Mouse (Mus musculus) heart, embryonic 15.5 days (tissue): ENCODE data around the gene Fcrl5. TPM values are rescaled to one million over a fixed set of nuclear protein-coding genes. Genes with fewer than 3 reads are reported as not detected.

Experiments used
- ATAC-seq: fragments of 200-750 bp; cut with Nextera tagmentation; replicated peaks from 2 replicates; pipeline ENCODE4 v1.8.0; 2017; ENCODE audit warnings: low read depth, moderate TSS enrichment; ENCODE audit not compliant: insufficient number of reproducible peaks, insufficient read depth, low FRiP score
- H3K27ac ChIP-seq: fragments of 300-500 bp; sonication (generic); 2 replicates; pipeline ENCODE4 v1.5.1; 2015; ENCODE audit warnings: mild to moderate bottlenecking, inconsistent platforms
- H3K27me3 ChIP-seq: fragments of 300-500 bp; sonication (generic); 2 replicates; pipeline ENCODE4 v1.6.1; 2015; ENCODE audit warnings: inconsistent platforms
- H3K36me3 ChIP-seq: fragments of 300-500 bp; sonication (generic); 2 replicates; pipeline ENCODE4 v1.6.1; 2015; ENCODE audit warnings: mild to moderate bottlenecking, inconsistent platforms
- H3K4me1 ChIP-seq: fragments of 300-500 bp; sonication (generic); replicated peaks from 2 replicates; pipeline ENCODE4 v1.6.1; 2015; ENCODE audit warnings: inconsistent platforms
- H3K4me2 ChIP-seq: fragments of 300-500 bp; sonication (generic); 2 replicates; pipeline ENCODE4 v1.6.1; 2015; ENCODE audit warnings: inconsistent platforms, mild to moderate bottlenecking, moderate library complexity
- H3K4me3 ChIP-seq: fragments of 300-500 bp; sonication (generic); 2 replicates; pipeline ENCODE4 v1.5.1; 2015; ENCODE audit warnings: mild to moderate bottlenecking, inconsistent platforms
- H3K9ac ChIP-seq: fragments of 300-500 bp; sonication (generic); 2 replicates; pipeline ENCODE4 v1.6.1; 2015; ENCODE audit warnings: mild to moderate bottlenecking, inconsistent platforms
- H3K9me3 ChIP-seq: fragments of 300-500 bp; sonication (generic); replicated peaks from 2 replicates; pipeline ENCODE4 v1.6.1; 2016; ENCODE audit warnings: inconsistent platforms
- WGBS: fragments of 180-500 bp; shearing (Covaris S2); methylation state at CpG from one replicate; pipeline ENCODE4 v1.1.7; 2015; ENCODE audit warnings: mixed read lengths; 5-methylcytosine and 5-hydroxymethylcytosine counted together
- polyA plus RNA-seq: library from polyadenylated mRNA; unstranded; fragments of >200 nt; fragmentation: Nextera tagmentation; extraction: Ambion mirVana; gene quantifications from 2 replicates; pipeline ENCODE4 v1.2.1, GENCODE M21; 2015

Fcrl5 gene
- polyA plus RNA-seq, 1 experiment from 2014 or later = not detected

DNA sequence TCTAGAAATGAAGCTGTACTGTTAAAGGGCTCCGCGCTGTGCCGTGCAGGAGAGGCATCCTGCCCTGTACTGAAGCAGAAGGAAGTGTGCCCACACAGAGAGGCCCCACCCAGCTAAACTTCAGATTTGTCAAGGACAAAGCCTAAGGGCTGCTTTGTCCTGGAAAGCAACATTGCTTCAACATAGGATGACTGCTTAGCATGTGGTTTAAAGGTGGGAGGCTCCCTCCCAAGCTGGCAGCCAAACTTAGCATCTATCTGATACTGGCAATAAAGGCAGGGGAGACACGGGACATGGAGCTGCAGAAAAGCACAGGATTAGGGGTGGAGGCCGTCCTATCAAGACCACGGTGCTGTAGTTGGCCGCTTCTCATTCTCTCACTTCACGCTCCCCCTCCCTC is 65.6 kb downstream of the Fcrl5 start:
- 43% methylated on average over 8 of the region's 8 CpGs for WGBS
- no peak overlapping the region for H3K27ac ChIP-seq
- H3K9ac ChIP-seq = no peak overlapping the region
- no peak overlapping the region for H3K4me3 ChIP-seq
- peaks cover 6% of the 10 kb centered on the region; the same call in 1 of the 2 replicates for H3K27me3 ChIP-seq
- no peaks in the 10 kb centered on the region for H3K9me3 ChIP-seq
- no peaks in the 10 kb centered on the region for H3K36me3 ChIP-seq
- no peaks in the 10 kb centered on the region for H3K4me1 ChIP-seq
- ATAC-seq = no peak
- H3K4me2 ChIP-seq = no peak overlapping the region

GRCm38 (mm10) chr3:87502771-87503170 is 67.2 kb downstream of the Fcrl5 start:
- 82% methylated on average over 6 of the region's 6 CpGs for WGBS
- no peaks in the 10 kb centered on the region for H3K9me3 ChIP-seq
- no peak overlapping the region for H3K4me3 ChIP-seq
- H3K36me3 ChIP-seq = no peaks in the 10 kb centered on the region
- ATAC-seq = no peak
- H3K9ac ChIP-seq = no peak overlapping the region
- H3K4me1 ChIP-seq = no peaks in the 10 kb centered on the region
- no peak overlapping the region for H3K4me2 ChIP-seq
- H3K27me3 ChIP-seq = peaks cover 6% of the 10 kb centered on the region; the same call in 1 of the 2 replicates
- no peak overlapping the region for H3K27ac ChIP-seq

DNA sequence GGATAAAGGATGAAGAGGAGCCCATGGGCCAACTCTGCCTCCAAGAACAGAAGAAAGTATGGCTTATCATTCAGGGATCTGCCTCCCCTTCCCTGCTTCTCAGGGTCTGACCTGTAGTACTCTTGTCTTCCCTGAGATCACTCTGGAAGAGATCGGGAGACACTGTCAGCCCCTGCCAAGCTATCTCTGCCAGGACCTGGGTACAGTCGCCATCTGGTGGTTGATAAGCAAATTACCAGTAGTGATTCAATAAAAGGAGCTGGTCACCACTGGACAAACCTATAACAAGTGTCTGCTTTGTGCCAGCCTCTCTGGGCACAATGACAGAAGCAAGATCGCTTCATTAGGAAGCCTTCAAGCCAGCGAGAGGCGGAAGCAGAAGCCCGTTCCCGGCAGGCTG is 68.8 kb downstream of the Fcrl5 start:
- Histone ChIP-seq H3K9ac (no peak overlapping the region), H3K27ac (no peak overlapping the region), H3K36me3 (no peaks in the 10 kb centered on the region), H3K4me2 (no peak overlapping the region), H3K4me3 (no peak overlapping the region), H3K9me3 (no peaks in the 10 kb centered on the region), H3K4me1 (peaks cover 10% of the 10 kb centered on the region), H3K27me3 (peaks cover 6% of the 10 kb centered on the region; the same call in 1 of the 2 replicates)
- ATAC-seq = no peak
- WGBS = 16% methylated on average over 7 of the region's 7 CpGs

DNA sequence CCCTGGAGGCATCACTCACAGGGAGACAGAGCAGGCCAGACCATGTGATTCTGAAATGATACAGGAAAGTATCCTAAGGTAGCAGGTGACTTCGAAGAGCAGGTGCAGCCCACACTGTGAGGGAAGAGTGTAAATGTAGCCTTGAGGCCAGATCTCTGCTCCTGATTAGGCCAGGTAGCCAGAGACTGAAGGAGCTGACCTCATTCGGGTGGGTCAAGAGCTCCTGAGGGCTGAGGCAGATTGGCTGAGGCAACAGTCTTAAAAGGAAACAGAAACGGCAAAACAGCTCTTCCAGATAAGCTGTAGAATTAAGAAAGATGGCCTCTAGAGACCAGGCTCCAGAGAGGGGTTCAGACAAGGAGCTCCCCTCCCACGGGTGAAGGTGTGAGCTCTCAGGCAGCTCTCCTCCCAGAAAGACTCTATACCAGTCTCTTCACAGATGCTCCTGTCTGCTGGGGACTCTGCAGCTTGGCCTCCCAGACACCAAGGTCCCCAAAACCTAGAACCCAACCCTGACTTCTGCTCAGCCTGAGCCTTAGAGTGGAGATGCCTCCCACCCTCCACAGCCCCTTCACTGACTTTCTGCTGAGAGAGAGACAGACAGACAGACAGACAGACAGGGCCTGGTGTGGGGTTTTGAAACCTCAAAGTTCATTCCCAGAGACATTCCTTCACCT is 69.3 kb downstream of the Fcrl5 start:
- H3K27me3 ChIP-seq = peaks cover 6% of the 10 kb centered on the region; the same call in 1 of the 2 replicates

DNA sequence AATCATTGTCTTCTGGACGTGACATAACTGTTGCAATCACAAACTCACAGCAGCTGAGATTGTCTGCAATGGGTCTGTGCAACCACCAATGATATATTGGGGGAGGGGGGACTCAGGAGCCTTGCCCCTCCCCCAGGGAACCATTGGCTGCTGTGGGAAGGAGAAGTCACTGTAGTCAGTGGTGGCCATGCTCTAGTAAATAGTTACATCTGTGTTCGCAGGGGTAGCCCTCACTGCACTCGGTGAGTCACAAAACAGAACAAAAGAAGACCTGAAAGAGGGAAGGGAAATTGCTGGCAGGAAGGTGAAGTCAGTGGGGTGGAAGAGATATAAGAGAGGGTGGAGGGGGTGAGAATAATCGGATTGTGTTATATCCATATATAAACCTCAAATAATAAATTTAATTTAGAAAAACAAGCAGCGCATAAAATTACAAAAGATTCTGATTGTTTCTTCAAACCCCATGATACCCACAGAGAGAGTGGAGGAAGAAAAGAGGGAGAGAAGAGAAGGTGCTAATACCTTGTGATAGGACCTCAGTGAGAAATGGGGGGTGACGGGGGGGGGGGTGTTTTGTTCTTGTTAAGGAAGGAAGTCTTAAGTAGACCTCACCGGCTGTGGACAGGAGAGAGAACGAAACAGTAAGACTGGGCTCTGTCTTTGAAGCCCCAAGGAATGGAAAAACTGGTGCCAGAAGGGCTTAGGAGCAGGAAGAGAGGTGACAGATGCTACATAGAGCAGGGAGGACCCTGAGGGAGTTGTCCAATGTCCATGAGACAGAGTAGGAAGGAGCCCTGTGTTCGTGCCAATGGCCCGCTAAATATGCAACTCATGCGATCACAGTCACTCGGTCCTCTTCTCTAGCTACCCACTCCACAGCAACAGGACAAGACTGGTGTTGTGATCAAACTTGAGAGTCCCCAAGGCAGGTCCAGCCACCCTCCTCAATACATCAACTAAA is 71.2 kb downstream of the Fcrl5 start:
- H3K27ac ChIP-seq = no peak overlapping the region
- H3K9me3 ChIP-seq = no peaks in the 10 kb centered on the region
- no peak overlapping the region for H3K9ac ChIP-seq
- peaks cover 17% of the 10 kb centered on the region for H3K4me1 ChIP-seq
- H3K4me3 ChIP-seq = no peak overlapping the region
- H3K36me3 ChIP-seq = no peaks in the 10 kb centered on the region
- no peak overlapping the region for H3K4me2 ChIP-seq
- 64% methylated on average over 12 of the region's 12 CpGs for WGBS
- ATAC-seq = no peak
- H3K27me3 ChIP-seq = peaks cover 6% of the 10 kb centered on the region; the same call in 1 of the 2 replicates

More for the DNA sequence above, 69.3 kb downstream of the Fcrl5 start:
- no peak for ATAC-seq
- Histone ChIP-seq H3K36me3 (no peaks in the 10 kb centered on the region), H3K4me1 (peaks cover 15% of the 10 kb centered on the region), H3K9ac (no peak overlapping the region), H3K9me3 (no peaks in the 10 kb centered on the region), H3K27ac (no peak overlapping the region), H3K4me2 (no peak overlapping the region), H3K4me3 (no peak overlapping the region)
- 49% methylated on average over 4 of the region's 4 CpGs for WGBS

DNA sequence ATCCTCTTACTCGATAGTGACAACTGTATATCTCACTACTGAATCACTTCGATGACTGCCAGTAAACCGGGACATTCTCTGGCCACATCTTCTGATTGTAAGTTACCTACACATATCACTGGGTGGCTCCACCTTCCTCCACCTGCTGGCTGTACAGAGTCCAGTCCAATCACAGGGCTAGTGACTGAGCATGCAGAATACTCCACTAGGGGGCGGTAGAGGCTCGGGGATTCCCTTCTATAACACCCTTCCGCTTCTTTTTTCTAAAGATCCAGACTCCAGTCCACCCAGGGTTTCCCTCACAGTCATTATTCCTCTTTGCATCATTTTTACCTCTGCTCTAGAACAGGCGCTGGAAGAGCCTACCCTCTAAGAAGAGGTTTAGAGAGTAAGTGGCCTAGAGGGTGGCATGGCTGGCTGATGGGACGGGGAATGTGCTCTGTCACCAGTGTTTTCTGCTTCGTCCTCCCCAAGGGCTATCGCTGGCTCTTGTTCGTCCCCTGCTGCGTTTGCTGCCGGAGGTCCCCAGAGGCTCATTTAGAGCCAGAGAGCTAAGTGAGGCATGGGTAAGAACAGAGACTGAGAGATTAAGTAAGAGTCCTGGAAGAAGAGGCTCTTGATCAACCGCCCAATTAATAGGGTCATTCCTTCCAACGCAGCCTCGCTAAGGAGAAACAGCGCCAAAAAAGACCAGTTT is 72.8 kb downstream of the Fcrl5 start:
- no peak overlapping the region for H3K9ac ChIP-seq
- no peaks in the 10 kb centered on the region for H3K9me3 ChIP-seq
- 0 out of 2 replicates have a peak overlapping the region, but pooled peaks have one; percentile 2 for H3K4me3 ChIP-seq
- peak; percentile 61; the same call in 1 of the 2 replicates for ATAC-seq
- peaks cover 6% of the 10 kb centered on the region; the same call in 1 of the 2 replicates for H3K27me3 ChIP-seq
- 26% methylated on average over 17 of the region's 17 CpGs for WGBS
- H3K27ac ChIP-seq = no peak overlapping the region
- H3K4me2 ChIP-seq = peak overlapping the region; percentile 53
- H3K4me1 ChIP-seq = peaks cover 30% of the 10 kb centered on the region
- H3K36me3 ChIP-seq = no peaks in the 10 kb centered on the region

DNA sequence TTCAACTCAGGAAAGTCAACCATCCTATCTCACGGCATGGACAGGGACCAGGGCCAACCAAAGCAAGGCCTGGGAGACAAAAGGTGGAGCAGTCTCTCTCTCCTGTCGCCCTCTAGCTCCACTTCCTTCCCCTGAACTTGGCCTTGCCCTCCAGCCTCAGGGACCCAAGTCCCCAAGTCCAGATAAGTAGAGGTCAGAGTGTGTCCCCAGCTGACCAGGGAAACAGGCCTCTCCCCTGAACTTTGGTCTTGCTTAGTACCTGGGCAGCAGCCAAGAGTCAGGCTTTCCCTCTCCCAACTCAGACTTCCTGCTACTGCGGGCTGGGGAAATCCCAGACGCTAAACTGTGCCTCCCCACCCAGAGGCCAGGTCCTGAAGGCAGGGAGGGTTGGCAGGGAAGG is 73.5 kb downstream of the Fcrl5 start:
- Histone ChIP-seq H3K27ac (0 out of 2 replicates have a peak overlapping the region, but pooled peaks have one; percentile 26), H3K4me1 (peaks cover 30% of the 10 kb centered on the region), H3K9ac (no peak overlapping the region; the same call in 1 of the 2 replicates), H3K4me3 (no peak overlapping the region), H3K36me3 (no peaks in the 10 kb centered on the region), H3K4me2 (peak overlapping the region; percentile 53; the same call in 1 of the 2 replicates), H3K27me3 (no peaks in the 10 kb centered on the region), H3K9me3 (no peaks in the 10 kb centered on the region)
- 26% methylated on average over 4 of the region's 4 CpGs for whole genome bisulfite sequencing
- ATAC-seq = peak; percentile 33

DNA sequence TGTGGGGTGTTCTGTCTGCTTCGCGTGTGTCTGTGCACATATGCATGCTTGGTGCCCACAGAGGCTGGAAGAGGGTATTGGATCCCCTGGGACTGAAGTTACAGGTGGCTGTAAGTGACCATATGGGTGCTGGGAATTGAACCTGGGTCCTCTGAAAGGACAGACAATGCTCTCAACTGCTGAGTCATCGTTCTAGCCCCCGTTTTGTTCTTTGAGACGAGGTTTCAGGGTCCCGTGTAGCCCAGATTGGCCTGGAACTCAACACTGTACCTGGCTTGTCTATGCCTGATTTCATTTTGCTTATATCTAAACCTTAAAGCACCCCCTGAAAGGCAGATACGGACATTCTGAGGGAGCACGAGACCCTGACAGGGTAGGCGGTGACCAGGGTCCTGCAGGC is 75.3 kb downstream of the Fcrl5 start:
- Histone ChIP-seq H3K4me3 (no peak overlapping the region), H3K36me3 (no peaks in the 10 kb centered on the region), H3K4me2 (no peak overlapping the region), H3K27me3 (no peaks in the 10 kb centered on the region), H3K27ac (no peak overlapping the region), H3K9me3 (no peaks in the 10 kb centered on the region), H3K9ac (no peak overlapping the region), H3K4me1 (peaks cover 38% of the 10 kb centered on the region)
- ATAC-seq = no peak
- WGBS = 93% methylated on average over 9 of the region's 9 CpGs

DNA sequence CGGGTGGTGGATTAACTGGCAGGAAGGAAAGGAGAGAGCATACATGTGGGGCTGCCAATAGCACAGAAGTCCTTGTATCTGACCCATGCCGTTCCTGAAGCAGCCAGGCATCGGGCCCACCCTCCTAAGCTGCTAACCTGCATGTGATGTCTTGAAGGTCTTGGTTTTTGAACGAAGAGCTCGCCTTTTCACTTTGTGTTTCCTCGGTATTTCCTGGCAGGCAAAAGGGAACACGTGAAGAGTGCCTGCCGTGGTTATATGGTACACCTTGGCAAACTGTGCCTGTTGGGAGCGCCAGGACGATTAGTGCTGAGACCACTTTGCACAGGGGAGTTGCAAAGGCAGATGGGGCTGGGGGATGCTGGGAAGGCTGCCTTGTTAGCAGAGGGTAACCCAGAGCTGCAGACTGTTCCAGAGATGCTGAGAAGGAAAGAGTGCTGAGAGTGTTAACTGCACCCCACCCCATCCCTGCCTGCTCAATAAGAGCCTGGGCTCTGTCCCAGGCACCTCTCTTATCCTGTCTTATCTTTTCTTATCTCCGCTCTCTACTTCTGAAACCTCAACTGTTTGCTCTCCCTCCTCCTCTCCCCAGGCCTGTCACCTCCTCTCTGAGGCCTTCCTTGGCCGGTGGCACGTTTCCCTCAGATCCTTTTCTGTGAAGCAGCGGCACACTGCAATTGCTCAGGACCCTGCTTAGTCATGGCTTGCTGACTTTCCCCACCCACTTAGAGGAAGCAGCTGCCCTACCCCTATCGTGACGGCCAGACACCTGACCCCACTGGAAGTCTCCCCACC is 76.6 kb downstream of the Fcrl5 start:
- Histone ChIP-seq H3K9me3 (no peaks in the 10 kb centered on the region), H3K36me3 (no peaks in the 10 kb centered on the region), H3K27ac (no peak overlapping the region), H3K4me2 (peak overlapping the region; percentile 9; the same call in 1 of the 2 replicates), H3K9ac (no peak overlapping the region), H3K4me3 (no peak overlapping the region), H3K27me3 (no peaks in the 10 kb centered on the region), H3K4me1 (peaks cover 49% of the 10 kb centered on the region)
- WGBS = 16% methylated on average over 16 of the region's 16 CpGs
- ATAC-seq = no peak

DNA sequence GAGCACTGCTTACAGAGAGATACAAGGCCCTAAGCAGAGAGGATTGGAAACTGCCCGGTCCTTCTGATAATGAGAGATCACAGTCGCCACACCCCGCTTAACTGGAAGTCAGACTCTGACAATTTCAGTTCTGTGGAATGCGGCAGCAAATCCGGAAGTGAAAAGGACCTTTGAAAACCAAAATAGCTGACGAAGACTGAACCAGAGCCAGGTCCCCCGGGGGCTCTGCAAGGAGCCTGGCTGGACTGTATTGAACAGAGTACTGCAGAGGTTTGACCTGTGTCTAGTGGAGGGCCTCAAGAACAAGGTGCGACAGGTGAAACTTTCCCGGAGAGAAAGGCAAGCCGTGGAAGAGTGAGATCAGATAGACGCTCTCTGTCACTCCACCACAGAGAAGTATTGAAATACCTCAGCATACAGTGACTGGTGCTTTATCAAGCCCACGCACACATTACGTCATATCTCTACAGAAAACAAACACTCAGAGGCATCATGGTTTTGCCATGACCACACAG is 80.1 kb downstream of the Fcrl5 start:
- H3K36me3 ChIP-seq = no peaks in the 10 kb centered on the region
- no peaks in the 10 kb centered on the region for H3K27me3 ChIP-seq
- no peaks in the 10 kb centered on the region for H3K9me3 ChIP-seq
- no peak overlapping the region for H3K9ac ChIP-seq
- H3K4me3 ChIP-seq = no peak overlapping the region
- H3K4me2 ChIP-seq = peak overlapping the region; percentile 23
- H3K27ac ChIP-seq = no peak overlapping the region
- ATAC-seq = no peak
- 13% methylated on average over 13 of the region's 13 CpGs for whole genome bisulfite sequencing
- peaks cover 35% of the 10 kb centered on the region for H3K4me1 ChIP-seq
